Mouse (Mus musculus): Measurements from ENCODE around the gene Crtc3. TPM values are rescaled to one million over a fixed set of nuclear protein-coding genes. Genes with fewer than 3 reads are reported as not detected.

Gene Crtc3
- polyA plus RNA-seq, 1 experiment = 43.6 TPM

DNA sequence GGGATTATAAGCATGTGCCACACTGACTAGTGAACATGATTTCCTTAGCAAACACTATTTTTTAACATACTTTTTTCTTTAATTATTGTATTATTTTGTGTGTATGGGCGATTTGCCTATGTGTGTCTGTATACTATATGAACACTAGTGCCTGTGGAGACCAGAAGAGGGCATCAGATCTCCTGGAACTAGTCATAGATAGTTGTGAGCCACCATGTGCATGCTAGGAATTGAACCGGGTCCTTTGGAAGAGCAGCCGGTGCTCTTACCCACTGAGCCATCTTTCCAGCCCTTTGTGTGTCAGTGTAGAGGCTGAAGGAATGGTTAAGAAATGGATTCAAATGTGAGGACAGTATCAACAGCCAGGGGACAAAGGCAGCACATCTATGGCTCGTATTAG is 82.2 kb downstream of the Crtc3 start:
- whole genome bisulfite sequencing = 96% methylated on average over 4 of the region's 4 CpGs
- 0 out of 2 replicates have a peak, but pooled peaks cover 3% of the 10 kb centered on the region for H3K36me3 ChIP-seq (ENCODE audit: control insufficient read depth, insufficient read depth, low read length)
- no peak for DNase-seq

DNA sequence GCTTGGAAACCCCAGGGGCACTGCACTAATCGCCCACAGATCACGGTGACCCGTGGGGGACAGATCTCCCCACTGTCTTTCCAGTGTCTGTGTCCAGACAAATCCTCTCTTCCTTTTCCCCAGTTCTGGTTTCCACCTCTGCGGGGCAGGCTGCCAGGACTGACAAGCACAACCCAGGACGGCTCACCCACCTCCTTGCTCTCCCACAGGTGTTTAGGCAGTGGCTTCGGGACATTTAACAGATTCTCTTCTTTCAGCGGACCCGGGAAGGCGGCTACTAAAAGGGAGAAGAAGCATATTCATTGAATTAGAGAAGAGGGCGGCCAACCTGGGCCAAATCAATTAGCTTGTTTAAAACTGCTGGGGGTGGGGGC is 83.1 kb downstream of the Crtc3 start:
- Histone ChIP-seq H3K27ac (ENCODE audit: control insufficient read depth, insufficient read depth, low read length) (no peak overlapping the region), H3K4me1 (replicated peaks; ENCODE audit: control insufficient read depth, insufficient read depth, low read length) (no peaks in the 10 kb centered on the region), H3K27me3 (ENCODE audit: control insufficient read depth, insufficient read depth, low read length) (no peaks in the 10 kb centered on the region), H3K36me3 (ENCODE audit: control insufficient read depth, insufficient read depth, low read length) (0 out of 2 replicates have a peak, but pooled peaks cover 3% of the 10 kb centered on the region), H3K4me3 (ENCODE audit: control insufficient read depth, insufficient read depth, low read length) (no peak overlapping the region)
- TF ChIP-seq POLR2A (IDR thresholded peaks at IDR 0.05; ENCODE audit: control insufficient read depth, extremely low read depth, insufficient read depth, low read length, poor library complexity) (no peak), CTCF (IDR thresholded peaks at IDR 0.05; ENCODE audit: borderline replicate concordance, control insufficient read depth, extremely low read depth, insufficient read depth, low read length, poor library complexity) (no peak)
- DNase-seq = no peak
- WGBS = 93% methylated on average over 10 of the region's 10 CpGs

More for the DNA sequence above, 82.2 kb downstream of the Crtc3 start:
- no peaks in the 10 kb centered on the region for H3K4me1 ChIP-seq (replicated peaks; ENCODE audit: control insufficient read depth, insufficient read depth, low read length)
- no peaks in the 10 kb centered on the region for H3K27me3 ChIP-seq (ENCODE audit: control insufficient read depth, insufficient read depth, low read length)
- no peak for TF ChIP-seq CTCF (IDR thresholded peaks at IDR 0.05; ENCODE audit: borderline replicate concordance, control insufficient read depth, extremely low read depth, insufficient read depth, low read length, poor library complexity)
- TF ChIP-seq POLR2A (IDR thresholded peaks at IDR 0.05; ENCODE audit: control insufficient read depth, extremely low read depth, insufficient read depth, low read length, poor library complexity) = no peak
- no peak overlapping the region for H3K4me3 ChIP-seq (ENCODE audit: control insufficient read depth, insufficient read depth, low read length)
- no peak overlapping the region for H3K27ac ChIP-seq (ENCODE audit: control insufficient read depth, insufficient read depth, low read length)

DNA sequence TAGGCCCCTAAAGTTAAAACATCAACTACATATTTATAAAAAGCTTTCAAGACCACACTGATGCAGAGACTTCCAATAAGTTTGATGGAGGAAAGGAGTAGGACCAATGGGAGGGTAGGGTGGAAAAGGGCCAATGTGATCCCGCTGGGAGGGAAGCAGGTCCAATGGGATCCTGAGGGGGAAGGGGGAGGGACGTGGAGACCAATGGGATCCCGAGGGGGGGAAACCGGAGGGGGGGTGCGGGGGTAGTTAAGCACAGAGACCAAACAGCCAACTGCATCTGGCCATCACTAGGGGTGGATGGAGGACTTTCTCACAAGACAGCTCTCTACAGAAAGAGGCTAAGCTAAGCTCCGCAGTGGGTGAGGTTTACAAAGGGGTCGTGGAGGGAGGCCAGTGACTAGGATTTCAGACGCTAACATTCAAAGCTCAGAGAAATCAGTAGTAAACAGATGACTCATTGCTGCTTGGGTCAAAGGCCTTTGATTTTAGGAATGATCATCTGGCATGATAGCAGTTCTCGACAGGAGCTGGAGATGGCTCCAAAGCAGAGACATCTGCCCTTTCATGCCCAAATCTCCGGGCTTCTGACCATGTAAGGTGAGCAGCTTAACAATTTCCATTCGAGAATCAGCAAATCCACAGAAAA is 83.6 kb downstream of the Crtc3 start:
- Histone ChIP-seq H3K4me1 (replicated peaks; ENCODE audit: control insufficient read depth, insufficient read depth, low read length) (no peaks in the 10 kb centered on the region), H3K27me3 (ENCODE audit: control insufficient read depth, insufficient read depth, low read length) (no peaks in the 10 kb centered on the region), H3K36me3 (ENCODE audit: control insufficient read depth, insufficient read depth, low read length) (0 out of 2 replicates have a peak, but pooled peaks cover 3% of the 10 kb centered on the region), H3K27ac (ENCODE audit: control insufficient read depth, insufficient read depth, low read length) (no peak overlapping the region), H3K4me3 (ENCODE audit: control insufficient read depth, insufficient read depth, low read length) (no peak overlapping the region)
- WGBS = 93% methylated on average over 11 of the region's 11 CpGs
- no peak for DNase-seq
- TF ChIP-seq POLR2A (IDR thresholded peaks at IDR 0.05; ENCODE audit: control insufficient read depth, extremely low read depth, insufficient read depth, low read length, poor library complexity) (no peak), CTCF (IDR thresholded peaks at IDR 0.05; ENCODE audit: borderline replicate concordance, control insufficient read depth, extremely low read depth, insufficient read depth, low read length, poor library complexity) (no peak)

DNA sequence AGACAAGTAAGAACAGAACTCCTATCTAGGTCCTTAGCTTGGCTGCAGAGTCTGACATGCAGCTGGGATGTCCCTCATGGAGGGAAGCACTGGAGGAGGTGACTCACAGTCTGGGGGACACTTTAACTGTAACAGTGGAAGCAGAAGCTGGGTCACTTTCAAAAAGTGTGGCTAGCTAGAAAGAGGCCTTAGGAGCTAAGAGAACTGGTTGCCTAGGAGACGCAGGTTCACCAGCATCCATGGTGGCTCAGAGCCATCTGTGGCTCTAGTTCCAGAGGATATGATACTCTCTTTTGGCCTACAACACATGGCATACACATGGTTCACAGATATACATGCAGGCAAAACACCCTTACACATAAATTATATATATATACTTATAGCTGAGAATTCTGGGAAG is 86.1 kb downstream of the Crtc3 start:
- DNase-seq = no peak
- H3K4me1 ChIP-seq (replicated peaks; ENCODE audit: control insufficient read depth, insufficient read depth, low read length) = peaks cover 11% of the 10 kb centered on the region
- H3K4me3 ChIP-seq (ENCODE audit: control insufficient read depth, insufficient read depth, low read length) = no peak overlapping the region
- 93% methylated on average over 1 of the region's 1 CpGs for WGBS
- no peaks in the 10 kb centered on the region for H3K27me3 ChIP-seq (ENCODE audit: control insufficient read depth, insufficient read depth, low read length)
- no peak overlapping the region for H3K27ac ChIP-seq (ENCODE audit: control insufficient read depth, insufficient read depth, low read length)
- TF ChIP-seq CTCF (IDR thresholded peaks at IDR 0.05; ENCODE audit: borderline replicate concordance, control insufficient read depth, extremely low read depth, insufficient read depth, low read length, poor library complexity) (no peak), POLR2A (IDR thresholded peaks at IDR 0.05; ENCODE audit: control insufficient read depth, extremely low read depth, insufficient read depth, low read length, poor library complexity) (no peak)
- 0 out of 2 replicates have a peak, but pooled peaks cover 3% of the 10 kb centered on the region for H3K36me3 ChIP-seq (ENCODE audit: control insufficient read depth, insufficient read depth, low read length)

DNA sequence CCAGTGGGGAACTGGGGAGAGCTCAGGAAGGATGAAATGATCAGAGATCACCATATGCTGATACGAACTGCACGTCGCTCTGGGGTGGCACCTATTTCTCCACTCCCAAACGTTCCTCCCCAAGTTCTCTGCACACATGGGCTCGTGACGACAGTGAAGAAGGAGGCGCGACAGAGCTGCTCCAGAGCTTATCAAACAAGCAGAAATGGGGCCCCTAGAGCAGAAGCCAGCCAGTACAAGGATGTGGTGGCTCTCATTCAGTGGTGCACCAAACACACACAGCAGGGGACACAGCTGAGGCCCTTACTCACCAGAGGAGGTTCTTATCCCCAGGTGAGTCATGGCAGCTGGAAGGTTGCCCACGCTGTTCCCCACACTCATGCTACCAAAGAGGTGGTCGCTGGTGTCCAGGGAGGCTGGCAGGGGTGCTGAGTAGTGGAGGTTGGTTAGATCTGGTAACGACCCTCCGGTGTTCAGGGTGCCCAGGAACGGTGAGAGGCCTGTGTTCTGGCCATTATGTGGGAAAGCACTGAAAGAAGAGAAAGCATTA is 90.2 kb downstream of the Crtc3 start:
- H3K4me3 ChIP-seq (ENCODE audit: control insufficient read depth, insufficient read depth, low read length) = no peak overlapping the region
- TF ChIP-seq CTCF (IDR thresholded peaks at IDR 0.05; ENCODE audit: borderline replicate concordance, control insufficient read depth, extremely low read depth, insufficient read depth, low read length, poor library complexity) = no peak
- no peak for TF ChIP-seq POLR2A (IDR thresholded peaks at IDR 0.05; ENCODE audit: control insufficient read depth, extremely low read depth, insufficient read depth, low read length, poor library complexity)
- no peaks in the 10 kb centered on the region for H3K27me3 ChIP-seq (ENCODE audit: control insufficient read depth, insufficient read depth, low read length)
- no peak for DNase-seq
- peaks cover 11% of the 10 kb centered on the region for H3K4me1 ChIP-seq (replicated peaks; ENCODE audit: control insufficient read depth, insufficient read depth, low read length)
- no peak overlapping the region for H3K27ac ChIP-seq (ENCODE audit: control insufficient read depth, insufficient read depth, low read length)
- 52% methylated on average over 13 of the region's 13 CpGs for WGBS
- H3K36me3 ChIP-seq (ENCODE audit: control insufficient read depth, insufficient read depth, low read length) = peaks cover 10% of the 10 kb centered on the region

DNA sequence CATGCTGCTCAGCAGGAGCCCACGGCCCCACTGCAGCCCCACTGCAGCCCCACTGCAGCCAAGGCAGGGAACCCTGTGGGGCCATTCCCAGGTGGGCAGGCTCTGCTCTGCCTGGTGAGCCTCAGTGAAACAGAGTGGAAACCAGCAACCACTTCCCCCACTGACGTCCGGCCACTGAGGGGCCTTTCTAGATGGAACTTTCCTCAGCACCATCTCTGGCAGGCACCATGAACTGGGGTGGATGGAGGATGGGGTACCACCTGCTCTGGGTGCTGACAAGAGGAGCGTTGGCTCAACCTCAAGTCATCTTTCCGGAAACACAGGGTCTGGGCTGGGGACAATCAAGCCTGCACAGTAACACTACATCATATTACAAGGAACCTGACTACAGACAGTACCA is 90.8 kb downstream of the Crtc3 start:
- Histone ChIP-seq H3K4me3 (ENCODE audit: control insufficient read depth, insufficient read depth, low read length) (no peak overlapping the region), H3K27ac (ENCODE audit: control insufficient read depth, insufficient read depth, low read length) (no peak overlapping the region), H3K27me3 (ENCODE audit: control insufficient read depth, insufficient read depth, low read length) (no peaks in the 10 kb centered on the region), H3K4me1 (replicated peaks; ENCODE audit: control insufficient read depth, insufficient read depth, low read length) (peaks cover 11% of the 10 kb centered on the region), H3K36me3 (ENCODE audit: control insufficient read depth, insufficient read depth, low read length) (peaks cover 11% of the 10 kb centered on the region)
- TF ChIP-seq CTCF (IDR thresholded peaks at IDR 0.05; ENCODE audit: borderline replicate concordance, control insufficient read depth, extremely low read depth, insufficient read depth, low read length, poor library complexity) (no peak), POLR2A (IDR thresholded peaks at IDR 0.05; ENCODE audit: control insufficient read depth, extremely low read depth, insufficient read depth, low read length, poor library complexity) (no peak)
- WGBS = 27% methylated on average over 5 of the region's 5 CpGs
- no peak for DNase-seq

All from thymus, adult 2 months (tissue).